Mouse (Mus musculus) ES-Bruce4 (cell line): Measurements from ENCODE around the gene Mindy4.

Experiments
- CTCF ChIP-seq: IDR thresholded peaks from one replicate; pipeline ENCODE4 v1.8.1; 2011; ENCODE audit warnings: low read depth, low read length
- EP300 ChIP-seq: IDR thresholded peaks from 2 replicates; pipeline ENCODE4 v1.6.1; 2011; ENCODE audit warnings: low read depth, low read length; ENCODE audit not compliant: insufficient read depth
- POLR2A ChIP-seq: IDR thresholded peaks from one replicate; pipeline ENCODE4 v1.8.1; 2011; ENCODE audit warnings: low read length; ENCODE audit not compliant: insufficient read depth

DNA sequence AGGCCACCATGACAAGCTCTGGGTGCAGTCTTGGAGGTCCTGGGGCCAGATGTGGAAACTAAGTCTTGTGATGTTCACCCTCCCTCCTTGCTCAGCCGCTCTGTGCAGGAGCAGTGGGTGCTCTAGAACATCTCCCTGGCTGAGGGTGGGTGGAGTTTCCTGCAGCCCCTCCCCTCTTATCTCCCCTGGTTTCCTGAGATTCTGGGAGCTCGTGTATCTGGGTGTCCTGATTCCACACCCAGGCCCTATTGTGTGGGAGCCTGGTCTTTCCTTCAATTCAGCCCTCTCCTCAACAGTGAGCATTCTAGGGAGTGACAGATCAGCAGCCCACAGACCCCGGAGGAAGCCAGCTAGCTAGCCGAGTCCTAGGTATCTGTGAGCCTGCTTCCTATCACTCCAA, 123.1 kb downstream of the Mindy4 start:
- no peak for TF ChIP-seq EP300
- no peak for TF ChIP-seq POLR2A
- no peak for TF ChIP-seq CTCF
